Mouse (Mus musculus) olfactory bulb, adult 2 months (tissue): Measurements from ENCODE around the gene Ppp1r18. TPM values are rescaled to one million over a fixed set of nuclear protein-coding genes. Genes with fewer than 3 reads are reported as not detected.

Source experiments
- H3K27ac ChIP-seq: fragments of 200-500 bp; 2 replicates; pipeline ENCODE4 v1.5.1; 2012; ENCODE audit warnings: low read depth, low read length; ENCODE audit not compliant: insufficient read depth
- H3K4me1 ChIP-seq: fragments of 200-500 bp; 2 replicates; pipeline ENCODE4 v1.6.1; 2012; ENCODE audit warnings: low read length; ENCODE audit not compliant: control insufficient read depth, insufficient read depth
- H3K4me3 ChIP-seq: fragments of 200-500 bp; 2 replicates; pipeline ENCODE4 v1.5.1; 2012; ENCODE audit warnings: mild to moderate bottlenecking, low read depth, low read length, moderate library complexity; ENCODE audit not compliant: insufficient read depth
- CTCF ChIP-seq: fragments of 200-500 bp; IDR thresholded peaks from 2 replicates; pipeline ENCODE4 v1.5.1; 2012; ENCODE audit warnings: low read depth, mild to moderate bottlenecking, low read length, moderate library complexity; ENCODE audit not compliant: insufficient read depth
- POLR2A ChIP-seq: fragments of 200-500 bp; IDR thresholded peaks from 2 replicates; pipeline ENCODE4 v1.6.1; 2012; ENCODE audit warnings: mild to moderate bottlenecking, low read depth, low read length, moderate library complexity; ENCODE audit not compliant: insufficient read depth
- WGBS: fragments of 180-500 bp; shearing (Covaris S2); methylation state at CpG from one replicate; pipeline ENCODE4 v1.1.7; 2018; 5-methylcytosine and 5-hydroxymethylcytosine counted together
- polyA plus RNA-seq: library from polyadenylated mRNA; stranded (reverse); fragments of >200 nt; gene quantifications from 2 replicates; pipeline ENCODE4 v1.2.4, GENCODE M21; 2012; ENCODE audit warnings: low replicate concordance; ENCODE audit not compliant: missing spikeins, insufficient read depth, insufficient read length

The Ppp1r18 gene
- polyA plus RNA-seq, 1 experiment: not detected

DNA sequence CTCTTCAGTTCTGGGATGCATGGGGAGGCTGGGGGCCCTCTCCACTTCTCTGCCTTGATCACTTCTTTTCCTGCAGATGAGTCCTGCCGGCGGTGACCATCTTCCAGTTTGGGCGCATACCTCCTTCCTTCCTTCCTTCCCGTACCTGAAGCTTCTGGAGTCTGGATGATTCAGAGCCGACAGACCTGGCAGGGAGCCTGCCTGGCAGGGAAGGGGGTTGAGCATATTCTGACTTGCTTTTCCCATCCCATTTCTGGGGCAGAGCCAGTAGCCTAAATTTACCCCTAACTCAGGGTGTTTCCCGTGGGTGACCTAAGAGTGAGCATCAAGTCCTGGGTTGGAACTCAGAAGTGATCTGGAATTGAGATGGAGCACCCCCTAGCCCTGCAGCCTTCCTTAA is 9.3 kb downstream of the Ppp1r18 start:
- Histone ChIP-seq H3K27ac (no peak overlapping the region), H3K4me1 (peaks cover 15% of the 10 kb centered on the region), H3K4me3 (no peak overlapping the region)
- TF ChIP-seq POLR2A (no peak), CTCF (no peak)
- 69% methylated on average over 6 of the region's 6 CpGs for WGBS

DNA sequence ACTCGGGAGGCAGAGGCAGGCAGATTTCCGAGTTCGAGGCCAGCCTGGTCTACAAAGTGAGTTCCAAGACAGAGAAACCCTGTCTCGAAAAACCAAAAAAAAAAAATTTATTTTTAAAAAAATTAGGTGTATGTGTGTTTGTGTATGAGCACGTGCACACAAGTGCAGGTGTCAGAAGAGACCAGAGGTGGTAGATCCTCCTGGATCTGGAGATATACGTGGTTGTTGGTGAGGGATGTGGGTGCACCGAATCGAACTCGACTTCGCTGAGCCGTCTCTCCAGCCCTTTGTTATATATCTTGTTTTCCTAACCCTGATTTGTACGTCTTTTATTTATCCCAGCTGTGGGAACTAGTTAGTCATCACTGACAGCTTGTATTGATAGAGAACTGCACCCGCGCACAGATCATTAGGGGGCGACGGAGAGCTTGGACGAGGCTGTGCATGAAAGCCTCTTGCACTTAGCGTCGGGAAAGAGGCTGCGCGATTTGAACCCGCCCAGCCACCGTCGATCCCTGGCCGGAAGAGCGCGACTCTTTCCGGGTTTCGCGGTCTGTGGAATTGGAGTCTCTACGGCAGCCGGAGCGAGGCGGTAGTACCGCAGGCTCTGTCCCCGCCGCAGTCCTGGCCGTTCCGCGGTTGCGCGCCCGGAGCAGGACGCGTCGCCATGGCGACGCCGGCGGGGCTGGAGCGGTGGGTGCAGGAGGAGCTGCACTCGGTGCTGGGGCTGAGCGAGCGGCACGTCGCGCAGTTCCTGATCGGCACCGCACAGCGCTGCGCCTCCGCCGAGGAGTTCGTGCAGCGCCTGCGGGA is 14.1 kb downstream of the Ppp1r18 start, which contains the start of gene Dhx16:
Gene Dhx16, plus strand, starts transcription at position 575 of the 813 bp plus-strand sequence.
- H3K27ac ChIP-seq: peak within 1 kb of the TSS; percentile 60; the same call in 1 of the 2 replicates
- H3K4me3 ChIP-seq: peak within 1 kb of the TSS; percentile 94
- 5% methylated on average over 66 of the region's 66 CpGs for WGBS
- H3K4me1 ChIP-seq: peaks cover 14% of the 10 kb centered on the region
- peak; percentile 80; the same call in 1 of the 2 replicates for TF ChIP-seq POLR2A
- TF ChIP-seq CTCF: peak; percentile 49

DNA sequence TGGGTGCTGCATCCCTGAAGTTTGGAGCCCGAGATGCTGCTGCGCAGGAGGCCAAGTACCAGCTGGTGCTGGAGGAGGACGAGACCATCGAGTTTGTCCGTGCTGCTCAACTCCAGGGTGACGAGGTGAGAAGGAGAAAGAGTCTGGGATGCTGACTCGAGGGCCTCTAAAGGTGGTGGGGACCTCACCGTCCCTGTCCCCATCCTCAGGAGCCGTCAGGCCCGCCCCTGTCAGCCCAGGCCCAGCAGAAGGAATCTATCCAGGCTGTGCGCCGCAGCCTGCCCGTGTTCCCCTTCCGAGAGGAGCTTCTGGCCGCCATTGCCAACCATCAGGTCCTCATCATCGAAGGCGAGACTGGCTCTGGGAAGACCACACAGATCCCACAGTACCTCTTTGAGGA is 17.5 kb downstream of the Ppp1r18 start:
- Histone ChIP-seq H3K27ac (no peak overlapping the region), H3K4me3 (no peak overlapping the region), H3K4me1 (peaks cover 12% of the 10 kb centered on the region)
- TF ChIP-seq CTCF: no peak
- TF ChIP-seq POLR2A: no peak
- 93% methylated on average over 17 of the region's 17 CpGs for WGBS

DNA sequence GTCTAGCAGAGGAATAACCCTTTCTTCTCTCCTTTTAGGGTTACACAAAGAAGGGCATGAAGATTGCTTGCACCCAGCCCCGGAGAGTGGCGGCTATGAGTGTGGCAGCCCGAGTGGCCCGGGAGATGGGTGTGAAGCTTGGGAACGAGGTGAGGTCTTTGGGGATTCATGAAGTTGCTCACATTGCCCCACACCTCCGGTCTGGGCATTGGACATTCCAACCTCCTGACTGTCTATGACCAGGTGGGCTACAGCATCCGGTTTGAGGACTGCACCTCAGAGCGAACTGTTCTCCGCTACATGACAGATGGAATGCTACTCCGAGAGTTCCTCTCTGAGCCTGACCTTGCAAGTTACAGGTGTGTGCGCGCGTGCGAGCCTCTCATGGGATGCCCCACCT is 18.4 kb downstream of the Ppp1r18 start:
- no peak overlapping the region for H3K4me3 ChIP-seq
- no peak overlapping the region for H3K27ac ChIP-seq
- 93% methylated on average over 14 of the region's 14 CpGs for WGBS
- TF ChIP-seq CTCF (no peak), POLR2A (no peak)
- peaks cover 12% of the 10 kb centered on the region for H3K4me1 ChIP-seq

DNA sequence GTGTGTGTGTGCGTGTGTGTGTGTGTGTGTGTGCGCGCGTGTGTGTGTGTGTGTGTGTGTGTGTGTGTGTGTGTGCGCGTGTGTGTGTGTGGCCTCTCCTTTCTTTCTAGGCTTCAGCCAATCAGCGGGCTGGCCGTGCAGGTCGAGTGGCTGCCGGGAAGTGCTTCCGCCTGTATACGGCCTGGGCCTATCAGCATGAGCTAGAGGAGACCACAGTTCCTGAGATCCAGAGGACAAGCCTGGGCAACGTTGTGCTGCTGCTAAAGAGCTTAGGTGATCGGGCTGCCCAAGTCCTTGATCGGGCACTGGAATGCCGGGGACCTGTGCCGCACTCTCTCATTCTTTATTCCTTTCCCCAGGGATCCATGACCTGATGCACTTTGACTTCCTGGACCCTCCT is 22.3 kb downstream of the Ppp1r18 start:
- WGBS: 82% methylated on average over 14 of the region's 17 CpGs
- no peak for TF ChIP-seq CTCF
- no peak for TF ChIP-seq POLR2A
- H3K4me1 ChIP-seq: no peaks in the 10 kb centered on the region
- no peak overlapping the region for H3K4me3 ChIP-seq
- no peak overlapping the region for H3K27ac ChIP-seq

DNA sequence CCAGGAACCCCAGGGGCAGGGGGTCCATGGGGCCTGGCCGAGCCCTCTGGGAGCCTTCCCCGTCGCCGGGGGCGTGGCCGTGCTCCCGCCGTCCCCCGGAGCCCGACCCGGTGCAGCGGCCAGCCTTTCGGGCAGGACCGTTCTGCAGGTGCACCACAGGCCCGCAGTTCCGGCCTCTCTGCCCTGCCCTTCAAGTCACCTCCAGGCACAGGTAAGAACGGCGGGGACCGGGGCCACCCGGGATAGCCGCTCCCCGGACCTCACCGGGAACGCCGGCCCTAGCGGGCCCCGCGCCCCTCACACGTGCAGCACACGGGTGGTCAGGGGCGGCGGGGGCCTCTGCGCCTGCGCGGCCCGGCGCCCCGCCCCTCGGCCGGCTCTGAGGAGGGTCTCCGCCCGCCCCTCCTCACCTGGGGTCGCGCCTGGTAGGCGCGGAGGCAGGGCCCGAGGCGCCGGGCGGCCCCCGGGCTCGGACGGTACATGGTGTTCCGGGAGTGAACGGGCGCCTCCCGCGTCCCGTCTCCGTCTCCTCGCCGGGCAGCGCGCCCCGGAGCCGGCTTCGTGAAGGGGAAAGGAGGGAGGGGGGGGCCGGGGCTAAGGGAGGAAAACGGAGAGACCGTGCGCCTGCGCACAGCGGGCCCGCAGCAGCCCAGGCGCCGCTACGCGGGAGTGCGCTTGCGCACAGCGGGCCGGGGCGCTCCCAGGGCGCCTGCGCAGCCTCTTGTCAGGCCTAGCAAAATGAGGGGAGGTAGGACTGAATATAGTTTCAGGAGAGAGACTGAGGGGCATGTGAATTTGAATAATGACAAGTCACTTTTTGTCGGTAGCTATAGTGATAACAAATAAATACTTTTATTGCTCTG is 31.6 kb downstream of the Ppp1r18 start, which contains the start of gene 2310061I04Rik:
Gene 2310061I04Rik, minus strand, starts transcription at position 651 of the 863 bp plus-strand sequence.
- H3K27ac ChIP-seq: peak within 1 kb of the TSS; percentile 85
- peak within 1 kb of the TSS; percentile 95 for H3K4me3 ChIP-seq
- TF ChIP-seq POLR2A: peak; percentile 67
- TF ChIP-seq CTCF: 0 out of 2 replicates have a peak, but pooled peaks have one; percentile 10
- peaks cover 11% of the 10 kb centered on the region for H3K4me1 ChIP-seq
- under 1% methylated on average over 81 of the region's 86 CpGs for WGBS

DNA sequence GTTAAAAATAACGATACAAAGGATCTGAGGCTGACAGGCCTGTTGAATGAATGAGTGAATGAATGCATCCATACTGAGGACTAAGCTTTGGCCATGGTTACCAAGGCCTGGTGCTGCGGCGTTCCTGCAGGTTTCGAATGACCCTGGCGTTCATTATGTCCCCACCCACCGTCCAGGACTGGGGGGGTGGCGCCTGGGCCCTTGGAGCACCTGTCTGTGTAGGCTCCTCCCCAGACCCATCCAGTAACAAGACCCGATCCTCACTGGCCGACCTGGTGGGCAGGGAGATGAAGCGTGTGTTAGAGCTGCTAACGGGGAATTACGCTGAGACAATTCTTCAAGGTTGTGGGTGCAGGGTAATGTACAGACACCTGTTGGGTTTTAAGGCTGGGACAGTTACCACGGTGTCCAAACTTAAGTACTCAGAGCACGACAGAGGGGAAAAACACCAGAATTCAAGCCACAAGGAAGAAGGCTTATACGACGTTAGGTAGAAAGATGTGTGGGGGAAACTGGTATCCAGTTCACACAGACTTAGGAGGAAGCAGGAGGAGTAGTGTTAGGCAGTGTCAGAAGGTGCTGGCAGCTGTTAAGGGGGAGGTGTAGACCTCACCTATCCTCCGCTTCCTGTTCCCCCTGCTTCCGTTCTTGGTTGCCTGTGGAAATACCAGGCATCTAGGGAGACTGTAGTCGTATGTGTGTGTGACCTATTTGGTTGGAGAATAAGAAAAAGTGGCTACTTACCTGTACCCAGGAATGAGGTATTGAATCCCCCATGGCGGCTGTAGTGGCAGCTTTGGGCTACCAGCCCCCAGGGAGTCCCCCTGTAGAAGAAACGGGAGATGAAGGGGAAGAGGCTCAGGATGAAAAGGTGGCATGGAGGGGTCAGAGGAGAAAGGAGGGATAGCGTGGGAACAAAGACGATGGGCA is 32.5 kb downstream of the Ppp1r18 start:
- Histone ChIP-seq H3K4me1 (peaks cover 11% of the 10 kb centered on the region), H3K4me3 (peak overlapping the region; percentile 35), H3K27ac (peak overlapping the region; percentile 7)
- TF ChIP-seq POLR2A: no peak
- no peak for TF ChIP-seq CTCF
- 37% methylated on average over 23 of the region's 23 CpGs for WGBS

DNA sequence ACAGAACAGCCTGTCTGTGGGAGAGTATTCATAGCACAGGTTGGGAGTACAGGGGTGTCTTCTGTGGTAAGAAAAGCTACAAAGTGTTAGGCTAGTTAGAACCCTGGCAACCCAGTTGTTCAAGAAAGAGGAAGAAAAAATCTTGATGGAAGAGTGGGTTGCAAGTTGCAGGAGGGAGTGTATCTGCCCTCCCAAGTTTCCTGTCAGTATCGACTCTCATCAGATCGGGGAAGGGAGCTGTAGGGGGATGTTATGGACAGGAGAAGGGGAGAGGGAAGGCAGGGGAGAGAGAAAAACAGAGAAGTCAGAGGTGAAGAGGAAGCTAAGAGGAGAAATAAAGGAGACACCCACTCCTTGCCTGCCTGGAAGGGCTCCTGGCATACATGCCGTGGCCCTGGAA is 35.2 kb downstream of the Ppp1r18 start:
- Histone ChIP-seq H3K4me1 (peaks cover 10% of the 10 kb centered on the region), H3K4me3 (no peak overlapping the region), H3K27ac (no peak overlapping the region)
- 86% methylated on average over 3 of the region's 3 CpGs for WGBS
- no peak for TF ChIP-seq POLR2A
- no peak for TF ChIP-seq CTCF
